Mouse (Mus musculus): ENCODE data around the gene Fgfr2. TPM values are rescaled to one million over a fixed set of nuclear protein-coding genes. Genes with fewer than 3 reads are reported as not detected.

The Fgfr2 gene
- polyA plus RNA-seq, 1 experiment from 2014 or later: 123 TPM

DNA sequence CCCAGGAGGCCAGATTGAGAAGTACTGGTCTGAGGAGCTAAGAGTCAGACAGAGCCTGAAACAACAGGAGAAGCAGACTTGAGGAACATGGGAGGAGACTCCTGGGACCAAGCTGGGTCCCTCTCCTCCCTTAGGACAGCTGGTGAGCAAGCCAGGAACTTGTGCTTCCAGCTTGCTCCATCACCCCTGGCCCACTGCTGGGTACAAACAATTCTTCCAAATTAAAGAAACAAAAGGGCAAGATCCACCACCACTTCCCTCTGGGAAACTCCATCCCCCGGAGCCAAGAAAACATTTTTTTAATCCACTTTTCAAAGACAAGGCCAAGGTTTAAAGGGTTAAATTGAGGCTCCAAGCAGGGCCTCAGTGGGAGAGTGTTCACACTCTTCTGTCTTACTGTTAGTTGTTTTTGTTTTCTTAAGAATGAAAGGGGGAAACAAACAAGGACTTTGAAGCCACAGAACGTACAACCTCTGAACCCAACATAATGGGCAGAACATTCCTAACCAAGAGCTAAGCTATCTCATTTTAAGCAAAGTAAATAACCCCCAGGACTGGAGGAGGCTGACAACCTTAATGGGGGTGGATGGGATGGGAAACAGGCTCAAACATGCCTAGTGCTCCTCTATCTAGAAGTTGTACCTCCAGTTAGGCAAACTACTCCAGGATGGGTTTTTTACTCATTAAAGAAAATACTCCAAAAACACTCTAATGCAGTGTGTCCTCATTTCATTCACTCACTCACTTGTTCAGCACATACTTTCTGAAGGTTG is 849.2 kb downstream of the Fgfr2 start:
- Histone ChIP-seq H3K4me1 (peaks cover 14% of the 10 kb centered on the region), H3K4me3 (no peak overlapping the region), H3K36me3 (peaks cover 30% of the 10 kb centered on the region), H3K9ac (no peak overlapping the region), H3K9me3 (no peaks in the 10 kb centered on the region), H3K4me2 (replicated peaks) (no peak overlapping the region), H3K27me3 (no peaks in the 10 kb centered on the region), H3K27ac (no peak overlapping the region)
- ATAC-seq (ENCODE audit: low FRiP score, low read depth): no peak
- WGBS: 70% methylated on average over 2 of the region's 2 CpGs

DNA sequence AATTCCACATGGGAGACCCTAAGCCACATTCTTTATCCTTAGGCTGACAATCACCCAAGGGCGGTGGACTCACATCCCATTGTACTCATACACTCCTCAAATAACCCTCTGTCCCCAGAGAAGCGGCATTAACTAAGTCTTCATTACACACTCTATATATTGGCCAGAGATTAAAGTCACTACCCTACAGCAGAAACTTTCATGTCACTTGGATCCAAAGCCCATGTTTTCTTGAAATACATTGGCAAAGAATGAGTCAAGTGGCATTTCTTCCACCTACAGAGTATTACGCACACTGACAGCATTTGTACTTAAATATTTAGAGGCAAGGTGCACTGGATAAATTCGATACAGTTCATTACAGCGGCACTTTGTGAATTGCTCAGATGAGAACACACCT is 850.2 kb downstream of the Fgfr2 start:
- peaks cover 14% of the 10 kb centered on the region for H3K4me1 ChIP-seq
- H3K4me2 ChIP-seq (replicated peaks): no peak overlapping the region
- no peak for ATAC-seq (ENCODE audit: low FRiP score, low read depth)
- H3K9ac ChIP-seq: no peak overlapping the region
- H3K27ac ChIP-seq: no peak overlapping the region
- 92% methylated on average over 5 of the region's 5 CpGs for WGBS
- no peaks in the 10 kb centered on the region for H3K9me3 ChIP-seq
- H3K4me3 ChIP-seq: no peak overlapping the region
- H3K36me3 ChIP-seq: peaks cover 33% of the 10 kb centered on the region
- H3K27me3 ChIP-seq: no peaks in the 10 kb centered on the region

DNA sequence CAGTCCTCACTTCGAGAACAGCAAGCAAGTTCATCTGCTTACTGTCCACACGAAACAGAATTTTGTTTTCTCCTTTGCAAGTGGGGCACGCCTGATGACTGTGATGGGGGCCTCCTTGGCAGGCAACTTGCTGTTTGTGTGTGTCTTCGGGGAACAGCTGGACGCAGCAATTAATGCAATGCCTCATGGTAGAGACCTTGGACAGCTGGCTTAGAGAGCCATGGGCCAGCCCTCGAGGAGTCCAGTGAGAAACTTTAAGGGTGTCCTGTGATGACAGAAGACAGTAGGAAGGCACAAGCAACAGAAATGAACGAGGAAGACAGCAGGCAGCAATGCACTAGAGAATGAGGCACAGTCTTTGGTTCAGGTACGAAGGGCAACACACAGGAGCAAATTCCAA is 852.8 kb downstream of the Fgfr2 start:
- Histone ChIP-seq H3K4me2 (replicated peaks) (no peak overlapping the region), H3K27ac (no peak overlapping the region), H3K9ac (no peak overlapping the region), H3K4me3 (no peak overlapping the region), H3K9me3 (no peaks in the 10 kb centered on the region), H3K36me3 (peaks cover 49% of the 10 kb centered on the region), H3K4me1 (no peaks in the 10 kb centered on the region), H3K27me3 (no peaks in the 10 kb centered on the region)
- 86% methylated on average over 8 of the region's 8 CpGs for WGBS
- ATAC-seq (ENCODE audit: low FRiP score, low read depth): no peak

DNA sequence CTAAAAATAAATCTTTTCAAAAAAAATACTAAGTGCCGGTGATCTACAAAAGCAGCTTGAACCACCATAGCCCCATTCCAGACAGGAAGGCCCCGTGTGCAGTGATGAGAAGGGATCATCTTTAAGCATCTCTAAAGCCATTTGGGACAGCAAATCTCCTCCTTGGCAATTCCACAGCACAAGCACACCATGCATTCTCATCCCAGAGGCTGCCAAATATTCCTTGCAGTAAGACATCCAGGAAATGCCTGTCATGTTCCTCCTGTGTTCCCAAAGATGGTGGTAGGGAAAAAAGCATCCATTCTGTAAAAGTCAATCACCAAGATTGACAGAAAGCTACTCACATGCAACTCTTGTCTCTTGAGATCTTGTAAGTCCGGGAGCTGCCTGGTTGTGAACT is 853.5 kb downstream of the Fgfr2 start:
- H3K4me2 ChIP-seq (replicated peaks): no peak overlapping the region
- 85% methylated on average over 3 of the region's 3 CpGs for WGBS
- no peaks in the 10 kb centered on the region for H3K9me3 ChIP-seq
- H3K4me3 ChIP-seq: no peak overlapping the region
- no peak overlapping the region for H3K27ac ChIP-seq
- no peak for ATAC-seq (ENCODE audit: low FRiP score, low read depth)
- no peak overlapping the region for H3K9ac ChIP-seq
- H3K36me3 ChIP-seq: peaks cover 47% of the 10 kb centered on the region
- H3K4me1 ChIP-seq: no peaks in the 10 kb centered on the region
- H3K27me3 ChIP-seq: no peaks in the 10 kb centered on the region

DNA sequence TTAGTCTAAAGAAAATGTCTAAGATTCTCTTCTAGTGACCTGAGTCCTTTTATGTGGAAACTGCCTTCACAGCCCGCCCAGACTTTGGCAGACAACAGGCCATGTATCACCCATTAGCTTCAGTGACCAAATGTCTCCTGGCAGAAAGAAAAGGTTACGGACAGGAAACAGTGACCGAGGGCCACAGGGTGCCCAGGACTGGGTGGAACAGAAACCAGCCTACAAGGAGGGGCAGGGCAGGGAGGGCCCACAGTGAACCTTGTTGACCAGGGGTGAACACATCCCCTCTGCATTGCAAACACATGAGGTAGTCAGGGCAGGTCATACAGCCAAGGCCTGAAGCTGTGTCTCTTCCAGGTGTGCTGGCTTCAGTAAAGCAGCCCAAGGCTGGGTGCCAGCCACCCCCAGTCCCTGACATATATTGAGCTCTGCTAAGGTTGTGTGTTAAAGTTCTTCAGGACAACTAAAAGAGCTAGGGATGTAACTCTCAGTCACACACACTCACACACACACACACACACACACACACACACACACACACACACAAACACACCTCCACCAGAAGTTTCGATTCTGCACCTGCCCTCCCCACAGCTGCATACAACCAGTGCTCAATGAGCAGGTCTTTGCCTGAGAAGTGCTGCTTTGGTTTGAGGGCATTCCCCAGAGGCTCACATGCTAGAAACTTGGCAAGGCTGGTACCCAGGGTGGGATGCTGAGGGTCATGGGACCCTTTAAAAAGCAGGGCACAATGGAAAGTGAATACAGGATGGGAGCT is 855.2 kb downstream of the Fgfr2 start:
- H3K9ac ChIP-seq: no peak overlapping the region
- H3K9me3 ChIP-seq: no peaks in the 10 kb centered on the region
- peaks cover 7% of the 10 kb centered on the region; the same call in 1 of the 2 replicates for H3K4me1 ChIP-seq
- H3K4me3 ChIP-seq: no peak overlapping the region
- no peaks in the 10 kb centered on the region for H3K27me3 ChIP-seq
- H3K4me2 ChIP-seq (replicated peaks): no peak overlapping the region
- H3K27ac ChIP-seq: no peak overlapping the region
- peaks cover 54% of the 10 kb centered on the region for H3K36me3 ChIP-seq
- no peak for ATAC-seq (ENCODE audit: low FRiP score, low read depth)
- WGBS: 88% methylated on average over 4 of the region's 4 CpGs

DNA sequence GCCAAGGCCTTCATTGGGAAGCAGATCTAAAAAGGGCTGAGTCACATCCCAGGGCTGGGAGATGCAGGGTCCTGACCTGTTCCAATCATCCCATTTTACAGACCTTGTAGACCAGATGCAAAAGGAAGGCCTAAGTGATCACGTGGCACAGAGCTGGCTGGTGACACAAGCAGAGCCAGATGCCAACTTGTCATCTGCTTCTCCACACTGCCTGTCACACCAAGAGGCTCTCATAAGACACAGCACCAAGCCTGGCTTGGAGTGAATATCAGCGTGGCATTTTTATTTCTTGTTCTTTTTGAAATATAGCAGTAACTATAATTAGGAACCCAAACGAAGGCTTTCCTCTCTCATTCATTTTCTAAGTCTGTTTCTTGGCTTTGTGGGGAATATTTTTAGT is 858.4 kb downstream of the Fgfr2 start:
- peaks cover 57% of the 10 kb centered on the region for H3K36me3 ChIP-seq
- peaks cover 7% of the 10 kb centered on the region for H3K4me1 ChIP-seq
- ATAC-seq (ENCODE audit: low FRiP score, low read depth): no peak
- no peak overlapping the region for H3K27ac ChIP-seq
- no peak overlapping the region for H3K4me3 ChIP-seq
- H3K9me3 ChIP-seq: no peaks in the 10 kb centered on the region
- H3K9ac ChIP-seq: no peak overlapping the region; the same call in 1 of the 2 replicates
- H3K27me3 ChIP-seq: no peaks in the 10 kb centered on the region
- WGBS: 70% methylated on average over 3 of the region's 3 CpGs
- H3K4me2 ChIP-seq (replicated peaks): no peak overlapping the region

DNA sequence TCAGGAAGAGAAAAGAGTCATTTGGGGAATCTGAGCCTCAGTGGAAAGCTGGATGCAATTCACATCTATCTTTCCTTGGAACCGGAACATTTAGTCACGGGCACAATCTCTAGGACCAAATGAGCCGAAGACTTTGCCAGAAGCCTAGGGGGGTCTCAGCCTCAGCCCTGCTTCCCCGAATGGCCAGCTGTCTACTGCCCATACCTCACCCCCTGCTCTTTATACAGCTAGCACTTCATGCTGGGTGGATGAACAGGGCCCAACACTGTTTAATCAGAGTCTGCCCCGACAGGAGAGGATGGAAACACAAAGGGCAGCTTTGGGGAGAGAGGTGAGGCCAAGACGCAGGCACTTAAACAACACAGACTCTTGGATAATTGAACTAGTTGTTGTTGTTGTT is 860.0 kb downstream of the Fgfr2 start:
- peak; percentile 31; the same call in 1 of the 2 replicates for ATAC-seq (ENCODE audit: low FRiP score, low read depth)
- H3K4me2 ChIP-seq (replicated peaks): no peak overlapping the region
- no peak overlapping the region for H3K27ac ChIP-seq
- no peaks in the 10 kb centered on the region for H3K27me3 ChIP-seq
- 69% methylated on average over 6 of the region's 6 CpGs for WGBS
- H3K36me3 ChIP-seq: peaks cover 49% of the 10 kb centered on the region
- no peaks in the 10 kb centered on the region for H3K9me3 ChIP-seq
- no peak overlapping the region for H3K9ac ChIP-seq
- peaks cover 7% of the 10 kb centered on the region for H3K4me1 ChIP-seq
- no peak overlapping the region for H3K4me3 ChIP-seq

DNA sequence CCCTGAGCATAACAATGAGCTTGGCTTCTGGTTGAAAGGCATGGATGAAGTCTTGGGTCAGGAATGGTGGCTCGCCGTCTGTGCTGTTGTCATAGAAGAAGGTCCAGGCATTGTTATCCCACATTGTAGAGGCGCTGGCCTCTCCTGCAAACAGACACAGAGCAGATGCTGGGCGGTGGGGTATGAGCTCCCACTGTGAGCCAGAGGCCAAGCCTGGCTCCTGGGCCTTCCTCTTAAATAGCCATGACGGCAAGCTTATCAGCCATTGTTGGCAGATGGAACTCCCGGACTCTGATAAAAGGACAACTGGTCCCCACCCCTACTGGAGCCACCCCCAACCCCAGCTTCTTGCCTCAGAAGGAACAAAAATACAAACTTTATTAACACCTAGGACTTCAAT is 860.5 kb downstream of the Fgfr2 start:
- WGBS: 59% methylated on average over 6 of the region's 6 CpGs
- H3K4me1 ChIP-seq: peaks cover 7% of the 10 kb centered on the region
- no peaks in the 10 kb centered on the region for H3K27me3 ChIP-seq
- H3K4me2 ChIP-seq (replicated peaks): no peak overlapping the region
- H3K36me3 ChIP-seq: peaks cover 51% of the 10 kb centered on the region
- no peak for ATAC-seq (ENCODE audit: low FRiP score, low read depth)
- H3K27ac ChIP-seq: no peak overlapping the region
- H3K9me3 ChIP-seq: no peaks in the 10 kb centered on the region
- no peak overlapping the region for H3K4me3 ChIP-seq
- no peak overlapping the region for H3K9ac ChIP-seq

DNA sequence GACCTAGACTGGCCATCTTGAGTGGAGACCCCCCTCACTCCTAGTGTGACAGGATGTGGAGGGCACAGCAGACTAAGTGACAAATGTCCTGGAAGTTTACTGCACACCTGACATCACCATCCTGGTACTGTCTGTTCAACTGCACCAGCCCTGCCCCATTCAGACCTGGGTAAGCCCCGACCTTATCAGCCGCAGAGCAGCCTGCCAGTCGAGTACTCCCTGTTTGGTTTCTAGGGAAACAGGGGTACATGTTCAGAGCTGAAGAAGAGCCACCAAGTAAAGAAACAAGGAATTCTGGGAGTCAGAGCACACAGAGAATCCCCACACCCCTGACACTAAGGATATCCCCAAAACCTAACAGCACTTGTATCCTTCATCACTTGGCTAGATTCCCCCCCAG is 861.3 kb downstream of the Fgfr2 start:
- Histone ChIP-seq H3K4me2 (replicated peaks) (no peak overlapping the region), H3K9me3 (no peaks in the 10 kb centered on the region), H3K4me1 (peaks cover 7% of the 10 kb centered on the region), H3K27ac (no peak overlapping the region), H3K27me3 (no peaks in the 10 kb centered on the region), H3K9ac (no peak overlapping the region), H3K4me3 (no peak overlapping the region), H3K36me3 (peaks cover 56% of the 10 kb centered on the region)
- WGBS: 80% methylated on average over 3 of the region's 3 CpGs
- ATAC-seq (ENCODE audit: low FRiP score, low read depth): no peak

DNA sequence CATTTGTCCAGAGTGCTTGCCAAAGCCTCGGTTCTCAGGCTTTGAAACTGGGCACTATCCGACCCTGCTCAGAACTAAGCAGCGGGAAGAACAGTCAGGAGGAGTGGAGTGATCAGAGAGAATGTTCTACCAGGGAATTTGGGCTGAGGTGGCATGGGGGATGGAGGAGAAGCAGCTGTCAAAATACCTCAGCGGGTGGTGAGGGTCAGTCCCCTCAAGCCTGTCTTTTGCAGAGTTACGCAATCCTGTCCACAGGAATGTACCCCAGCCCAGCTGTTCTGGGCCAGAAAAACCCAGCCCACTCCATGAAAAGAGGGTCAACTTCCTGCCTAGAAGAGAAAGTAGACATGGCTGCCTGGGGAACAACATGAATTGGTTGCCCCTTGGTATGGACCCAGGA is 862.5 kb downstream of the Fgfr2 start:
- Histone ChIP-seq H3K9ac (no peak overlapping the region), H3K4me1 (peaks cover 7% of the 10 kb centered on the region)
- ATAC-seq (ENCODE audit: low FRiP score, low read depth): peak; percentile 29; the same call in 1 of the 2 replicates

DNA sequence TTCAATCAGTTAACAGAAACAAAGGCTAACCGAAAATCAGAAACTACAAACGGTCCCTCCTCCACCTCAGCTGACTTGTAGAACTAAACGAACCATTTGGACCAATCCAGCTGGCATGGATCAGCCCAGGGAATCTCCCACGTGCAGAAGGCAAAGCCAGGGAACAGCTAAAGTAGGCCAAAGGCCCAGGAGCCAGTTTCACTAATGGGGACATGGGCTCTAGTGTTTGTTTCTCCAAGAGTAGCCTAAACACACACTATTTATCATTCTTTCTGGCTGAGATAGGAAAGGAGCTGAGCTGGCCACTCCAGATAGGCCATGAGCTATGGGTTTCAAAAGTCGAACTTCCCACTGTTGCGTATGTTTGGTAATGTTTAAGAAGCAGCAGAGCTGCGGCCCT is 864.3 kb downstream of the Fgfr2 start:
- no peak overlapping the region for H3K9ac ChIP-seq
- 42% methylated on average over 7 of the region's 7 CpGs for WGBS
- H3K9me3 ChIP-seq: no peaks in the 10 kb centered on the region
- peaks cover 3% of the 10 kb centered on the region for H3K4me1 ChIP-seq
- H3K4me2 ChIP-seq (replicated peaks): no peak overlapping the region
- no peak for ATAC-seq (ENCODE audit: low FRiP score, low read depth)
- no peak overlapping the region for H3K27ac ChIP-seq
- H3K27me3 ChIP-seq: no peaks in the 10 kb centered on the region
- peaks cover 44% of the 10 kb centered on the region for H3K36me3 ChIP-seq
- no peak overlapping the region for H3K4me3 ChIP-seq

More for the DNA sequence above, 862.5 kb downstream of the Fgfr2 start:
- WGBS: 75% methylated on average over 5 of the region's 5 CpGs
- Histone ChIP-seq H3K4me2 (replicated peaks) (no peak overlapping the region), H3K4me3 (no peak overlapping the region), H3K36me3 (peaks cover 50% of the 10 kb centered on the region), H3K27me3 (no peaks in the 10 kb centered on the region), H3K27ac (no peak overlapping the region), H3K9me3 (no peaks in the 10 kb centered on the region)

DNA sequence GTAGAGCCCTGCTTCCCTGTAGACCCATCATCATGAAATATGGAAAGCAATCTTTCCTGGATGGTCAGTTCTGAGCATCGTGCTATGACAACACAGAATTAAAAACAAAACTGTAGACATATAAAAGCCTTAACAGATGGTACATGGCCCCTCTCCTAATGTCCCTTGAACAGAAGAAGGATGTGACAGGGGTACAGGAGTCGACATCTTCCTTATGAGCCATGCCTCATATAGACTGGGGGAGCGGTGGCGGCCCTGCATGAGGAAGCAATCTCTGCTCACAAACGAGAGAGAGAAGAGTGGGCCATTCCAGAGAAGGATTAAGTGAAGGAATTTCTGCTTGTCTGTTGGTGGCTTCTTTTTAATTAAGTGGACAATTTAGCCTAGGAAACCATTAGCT is 864.9 kb downstream of the Fgfr2 start:
- no peaks in the 10 kb centered on the region for H3K27me3 ChIP-seq
- no peak for ATAC-seq (ENCODE audit: low FRiP score, low read depth)
- H3K36me3 ChIP-seq: peaks cover 39% of the 10 kb centered on the region

More for the DNA sequence above, 864.9 kb downstream of the Fgfr2 start:
- Histone ChIP-seq H3K4me3 (no peak overlapping the region), H3K4me2 (replicated peaks) (no peak overlapping the region), H3K9me3 (no peaks in the 10 kb centered on the region), H3K4me1 (peaks cover 1% of the 10 kb centered on the region), H3K9ac (no peak overlapping the region), H3K27ac (no peak overlapping the region)
- 67% methylated on average over 5 of the region's 5 CpGs for WGBS
